Mouse (Mus musculus) embryonic facial prominence, embryonic 11.5 days (tissue): Measurements from ENCODE around the gene Sh3bp5. TPM values are rescaled to one million over a fixed set of nuclear protein-coding genes. Genes with fewer than 3 reads are reported as not detected.

ENCODE experiments used
- ATAC-seq: fragments of 200-750 bp; cut with Nextera tagmentation; replicated peaks from 2 replicates; pipeline ENCODE4 v1.8.0; 2017; ENCODE audit warnings: low read depth; ENCODE audit not compliant: insufficient number of reproducible peaks, low FRiP score, low TSS enrichment
- DNase-seq: peaks from one replicate; pipeline ENCODE4 v3.0.0-alpha.2; 2015; ENCODE audit warnings: low spot score
- H3K27ac ChIP-seq: fragments of 300-500 bp; sonication (generic); replicated peaks from 2 replicates; pipeline ENCODE4 v1.5.1; 2014; ENCODE audit warnings: mild to moderate bottlenecking, low read depth, low read length, control low read depth
- H3K27me3 ChIP-seq: fragments of 300-500 bp; sonication (generic); 2 replicates; pipeline ENCODE4 v1.6.1; 2014; ENCODE audit warnings: mild to moderate bottlenecking, low read length, moderate library complexity, mixed read lengths; ENCODE audit not compliant: control insufficient read depth, insufficient read depth
- H3K36me3 ChIP-seq: fragments of 300-500 bp; sonication (generic); replicated peaks from 2 replicates; pipeline ENCODE4 v1.6.1; 2014; ENCODE audit warnings: low read depth, mild to moderate bottlenecking, low read length, moderate library complexity, mixed read lengths; ENCODE audit not compliant: control insufficient read depth, insufficient read depth
- H3K4me1 ChIP-seq: fragments of 300-500 bp; sonication (generic); 2 replicates; pipeline ENCODE4 v1.6.1; 2014; ENCODE audit warnings: low read length, mixed read lengths; ENCODE audit not compliant: control insufficient read depth, insufficient read depth
- H3K4me2 ChIP-seq: fragments of 300-500 bp; sonication (generic); 2 replicates; pipeline ENCODE4 v1.6.1; 2014; ENCODE audit warnings: low read depth, mild to moderate bottlenecking, control low read depth, low read length, moderate library complexity
- H3K4me3 ChIP-seq: fragments of 300-500 bp; sonication (generic); 2 replicates; pipeline ENCODE4 v1.5.1; 2014; ENCODE audit warnings: low read depth, low read length, control low read depth
- H3K9ac ChIP-seq: fragments of 300-500 bp; sonication (generic); replicated peaks from 2 replicates; pipeline ENCODE4 v1.6.1; 2014; ENCODE audit warnings: mild to moderate bottlenecking, control low read depth, low read length
- H3K9me3 ChIP-seq: fragments of 300-500 bp; sonication (generic); replicated peaks from 2 replicates; pipeline ENCODE4 v1.6.1; 2016; ENCODE audit warnings: mild to moderate bottlenecking, low read length, inconsistent platforms, mixed read lengths; ENCODE audit not compliant: control insufficient read depth
- WGBS: fragments of 180-500 bp; shearing (Covaris S2); extraction: QIAGEN DNeasy Blood & Tissue Kit; methylation state at CpG from one replicate; pipeline ENCODE4 v1.1.7; 2014; 5-methylcytosine and 5-hydroxymethylcytosine counted together
- polyA plus RNA-seq: library from polyadenylated mRNA; unstranded; fragments of >200 nt; fragmentation: Nextera tagmentation; extraction: Ambion mirVana; gene quantifications from 2 replicates; pipeline ENCODE4 v1.2.1, GENCODE M21; 2014

Gene Sh3bp5
- polyA plus RNA-seq, 1 experiment from 2014 or later: 16.0 TPM

GRCm38 (mm10) chr14:31365350-31365749 is 70.5 kb downstream of the Sh3bp5 start:
- H3K27me3 ChIP-seq: no peaks in the 10 kb centered on the region
- H3K27ac ChIP-seq: no peak overlapping the region
- H3K4me1 ChIP-seq: no peaks in the 10 kb centered on the region
- no peak overlapping the region for H3K4me2 ChIP-seq
- H3K9ac ChIP-seq: no peak overlapping the region
- H3K9me3 ChIP-seq: no peaks in the 10 kb centered on the region
- H3K4me3 ChIP-seq: no peak overlapping the region
- ATAC-seq (no peak), DNase-seq (peak; percentile 71)
- H3K36me3 ChIP-seq: no peaks in the 10 kb centered on the region; the same call in 1 of the 2 replicates

DNA sequence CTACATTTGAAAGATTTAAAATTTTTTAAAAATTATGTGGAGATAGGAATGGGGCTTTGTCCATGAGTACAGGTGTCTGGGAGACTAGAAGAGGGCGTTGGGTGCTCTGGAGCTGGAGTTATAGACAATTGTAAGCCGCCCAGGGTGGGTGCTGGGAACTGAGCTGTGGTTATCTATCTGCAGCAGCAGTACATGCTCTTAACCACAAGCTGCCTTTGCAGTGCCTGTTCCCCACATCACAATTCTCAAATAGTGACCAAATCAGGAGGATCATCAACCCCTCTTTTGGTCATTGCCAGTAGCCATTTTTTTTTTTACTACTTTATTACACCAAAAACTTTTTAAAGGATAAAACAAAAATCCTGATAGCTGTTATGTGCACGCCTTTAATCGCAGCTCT is 71.3 kb downstream of the Sh3bp5 start:
- ATAC-seq (no peak), DNase-seq (no peak)
- H3K9ac ChIP-seq: no peak overlapping the region
- no peaks in the 10 kb centered on the region for H3K9me3 ChIP-seq
- WGBS: 86% methylated on average over 4 of the region's 4 CpGs
- H3K4me2 ChIP-seq: no peak overlapping the region
- H3K36me3 ChIP-seq: no peaks in the 10 kb centered on the region; the same call in 1 of the 2 replicates
- H3K27ac ChIP-seq: no peak overlapping the region
- no peaks in the 10 kb centered on the region for H3K4me1 ChIP-seq
- H3K4me3 ChIP-seq: no peak overlapping the region
- no peaks in the 10 kb centered on the region for H3K27me3 ChIP-seq

DNA sequence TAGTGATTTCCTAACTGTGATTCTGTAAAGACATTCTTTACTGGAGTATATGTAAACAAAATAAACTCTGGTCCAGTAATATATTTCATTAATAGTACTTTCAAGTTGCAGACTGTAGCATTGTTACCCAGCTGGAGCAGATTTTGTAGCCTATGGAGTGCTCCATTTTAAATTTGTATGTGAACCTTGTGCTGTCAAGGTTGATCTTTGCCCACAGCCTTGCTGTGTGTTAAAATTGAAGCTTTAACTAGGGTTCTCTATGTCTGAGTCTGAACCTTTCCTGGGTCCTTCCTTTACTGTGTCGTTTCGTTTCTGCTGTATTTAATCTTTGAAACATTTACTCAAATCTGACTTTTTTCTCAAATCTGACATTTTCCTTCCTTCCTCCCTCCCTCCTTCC is 73.6 kb downstream of the Sh3bp5 start:
- no peak overlapping the region for H3K4me2 ChIP-seq
- H3K9ac ChIP-seq: no peak overlapping the region
- H3K9me3 ChIP-seq: no peaks in the 10 kb centered on the region
- ATAC-seq (no peak), DNase-seq (no peak)
- no peak overlapping the region for H3K4me3 ChIP-seq
- H3K4me1 ChIP-seq: no peaks in the 10 kb centered on the region
- H3K27ac ChIP-seq: no peak overlapping the region
- no peaks in the 10 kb centered on the region for H3K27me3 ChIP-seq
- WGBS: 86% methylated on average over 2 of the region's 2 CpGs
- no peaks in the 10 kb centered on the region; the same call in none of the 2 replicates for H3K36me3 ChIP-seq

DNA sequence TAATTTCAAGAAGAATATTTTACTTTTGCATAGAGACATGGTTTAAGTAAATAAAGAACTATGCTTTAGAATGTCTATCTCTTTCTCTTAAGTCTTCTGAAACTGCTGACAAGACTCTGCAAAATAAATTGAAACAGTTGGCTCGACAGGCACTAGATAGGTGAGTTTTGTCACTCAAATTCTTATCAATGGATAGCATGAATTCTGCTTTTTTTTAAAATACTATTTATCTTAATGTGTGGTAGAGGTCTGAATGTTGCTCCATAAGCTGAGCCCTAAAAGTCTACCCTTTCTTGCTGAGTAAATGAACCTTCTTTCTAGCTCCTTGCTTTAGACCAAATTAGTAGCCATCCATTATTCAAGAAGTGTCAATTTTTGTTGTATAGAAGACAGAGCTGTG is 90.5 kb downstream of the Sh3bp5 start:
- no peak overlapping the region for H3K4me2 ChIP-seq
- DNase-seq (no peak), ATAC-seq (no peak)
- H3K4me1 ChIP-seq: no peaks in the 10 kb centered on the region
- no peak overlapping the region for H3K4me3 ChIP-seq
- H3K36me3 ChIP-seq: no peaks in the 10 kb centered on the region
- WGBS: 92% methylated on average over 1 of the region's 1 CpGs
- H3K27ac ChIP-seq: no peak overlapping the region
- H3K9ac ChIP-seq: no peak overlapping the region
- H3K9me3 ChIP-seq: no peaks in the 10 kb centered on the region
- H3K27me3 ChIP-seq: no peaks in the 10 kb centered on the region

DNA sequence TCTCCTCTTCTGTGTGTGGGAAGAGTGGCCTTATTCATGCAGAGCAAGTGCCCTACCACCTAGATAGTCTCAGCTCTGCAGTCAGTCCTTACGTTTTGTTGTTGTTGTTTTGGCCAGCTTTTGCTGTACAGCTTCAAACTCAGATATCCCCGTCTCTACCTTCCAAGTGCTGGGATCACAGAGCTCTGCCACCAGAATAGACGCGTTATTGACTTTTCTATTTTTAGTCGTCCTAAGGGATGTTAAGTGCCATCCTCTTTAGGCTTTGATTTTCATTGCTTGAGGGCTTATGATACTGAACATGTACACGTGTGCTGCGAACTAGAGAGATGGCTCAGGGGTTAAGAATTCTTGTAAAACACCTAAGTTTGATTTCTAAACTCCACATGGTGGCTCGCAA is 92.6 kb downstream of the Sh3bp5 start:
- no peak overlapping the region for H3K9ac ChIP-seq
- no peak overlapping the region for H3K27ac ChIP-seq
- no peaks in the 10 kb centered on the region for H3K27me3 ChIP-seq
- 84% methylated on average over 8 of the region's 8 CpGs for WGBS
- no peak for DNase-seq
- no peaks in the 10 kb centered on the region for H3K9me3 ChIP-seq
- no peak overlapping the region for H3K4me2 ChIP-seq
- H3K4me1 ChIP-seq: no peaks in the 10 kb centered on the region
- no peak overlapping the region for H3K4me3 ChIP-seq
- no peak for ATAC-seq
- H3K36me3 ChIP-seq: no peaks in the 10 kb centered on the region

DNA sequence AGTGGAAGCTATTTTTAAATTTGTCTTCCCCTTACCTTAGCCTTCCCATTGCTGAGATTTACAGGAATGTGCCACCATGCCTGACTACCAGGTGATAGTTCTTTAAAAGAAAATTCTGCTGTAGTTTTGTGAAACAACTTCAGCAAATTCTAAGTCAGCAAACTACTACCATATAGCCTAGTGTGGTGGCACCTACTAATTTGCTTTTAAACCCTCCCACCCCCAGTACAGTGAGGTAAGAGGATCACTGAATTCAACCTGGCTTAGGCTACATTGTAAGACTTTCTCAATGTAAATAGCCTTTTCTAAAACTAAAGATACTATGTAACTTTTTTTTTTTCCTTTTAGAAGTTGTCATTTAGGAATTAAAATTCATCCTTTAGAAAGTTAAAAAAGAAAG is 97.9 kb downstream of the Sh3bp5 start:
- no peak overlapping the region for H3K4me3 ChIP-seq
- H3K9me3 ChIP-seq: no peaks in the 10 kb centered on the region
- H3K27ac ChIP-seq: no peak overlapping the region
- ATAC-seq (no peak), DNase-seq (no peak)
- H3K9ac ChIP-seq: no peak overlapping the region
- no peaks in the 10 kb centered on the region for H3K4me1 ChIP-seq
- H3K27me3 ChIP-seq: no peaks in the 10 kb centered on the region
- no peak overlapping the region for H3K4me2 ChIP-seq
- H3K36me3 ChIP-seq: no peaks in the 10 kb centered on the region

DNA sequence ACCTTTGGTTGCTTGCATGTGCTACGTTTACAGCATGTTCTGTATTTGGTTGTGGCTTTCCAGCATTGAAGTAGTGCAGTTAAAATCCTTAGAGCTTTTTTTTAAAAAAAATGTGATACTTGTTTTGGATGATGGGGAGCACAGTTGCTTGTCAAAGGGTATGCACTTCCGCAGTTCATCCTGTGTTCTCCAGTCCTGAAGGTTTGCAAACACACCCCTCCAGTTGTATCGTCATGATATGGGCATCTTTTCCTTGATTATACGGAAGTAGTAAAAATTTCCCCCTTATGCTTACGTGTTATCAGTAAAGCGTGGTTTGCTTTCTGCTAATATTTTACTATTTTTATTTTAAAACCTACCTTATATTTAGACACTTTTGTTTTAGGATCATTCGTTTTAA is 98.5 kb downstream of the Sh3bp5 start:
- Histone ChIP-seq H3K9ac (peak overlapping the region; percentile 86), H3K4me3 (peak overlapping the region; percentile 79), H3K27me3 (no peaks in the 10 kb centered on the region), H3K4me2 (peak overlapping the region; percentile 57), H3K27ac (no peak overlapping the region), H3K36me3 (no peaks in the 10 kb centered on the region), H3K9me3 (no peaks in the 10 kb centered on the region), H3K4me1 (no peaks in the 10 kb centered on the region)
- DNase-seq: no peak
- no peak for ATAC-seq
- WGBS: 52% methylated on average over 7 of the region's 7 CpGs

DNA sequence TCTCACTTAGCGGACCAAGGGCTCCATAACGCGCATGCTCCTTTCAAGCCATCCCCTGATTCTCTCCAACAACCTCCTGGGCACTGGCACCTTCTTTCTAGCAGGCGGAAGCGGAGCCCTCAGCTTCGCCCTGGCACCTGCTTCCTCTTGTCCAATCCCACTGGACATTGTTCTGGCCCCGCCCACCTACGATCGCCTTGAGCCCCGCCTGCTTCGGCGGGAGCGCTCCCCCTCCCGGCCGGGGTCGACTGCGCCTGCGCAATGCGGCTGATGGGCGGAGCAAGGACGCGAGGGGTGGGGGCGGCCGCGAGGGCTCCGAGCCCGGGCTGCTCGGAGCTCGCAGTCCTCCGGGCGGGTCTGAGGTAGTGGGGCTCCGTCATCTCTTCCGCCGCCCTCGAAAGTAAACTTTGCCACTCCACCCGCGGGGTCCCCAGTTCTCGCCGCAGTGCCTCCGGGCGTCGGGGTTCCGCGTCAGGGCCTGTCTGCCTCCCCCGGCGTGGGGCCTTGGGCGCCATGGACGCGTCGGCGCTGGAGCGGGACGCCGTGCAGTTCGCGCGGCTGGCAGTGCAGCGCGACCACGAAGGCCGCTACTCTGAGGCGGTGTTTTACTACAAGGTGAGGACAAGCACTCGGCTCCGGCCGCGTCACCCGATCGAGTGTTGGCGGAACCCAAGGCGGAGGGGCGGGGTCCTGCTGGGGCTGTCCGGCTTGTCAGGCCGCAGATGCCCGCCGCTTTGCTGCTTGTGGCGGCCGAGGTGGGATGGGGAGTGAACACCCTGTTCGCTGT is 99.3 kb downstream of the Sh3bp5 start, which contains the start of gene Capn7:
Capn7 (plus strand) TSS at position 270 of the 787 bp plus-strand sequence.
- peak within 1 kb of the TSS; percentile 80 for H3K27ac ChIP-seq
- DNase-seq (peak; percentile 99), ATAC-seq (peak; percentile 94)
- H3K9ac ChIP-seq: peak within 1 kb of the TSS; percentile 86
- H3K9me3 ChIP-seq: no peaks in the 10 kb centered on the region
- H3K4me3 ChIP-seq: peak within 1 kb of the TSS; percentile 79
- H3K36me3 ChIP-seq: no peaks in the 10 kb centered on the region
- no peaks in the 10 kb centered on the region for H3K27me3 ChIP-seq
- WGBS: under 1% methylated on average over 78 of the region's 78 CpGs
- H3K4me1 ChIP-seq: no peaks in the 10 kb centered on the region
- peak within 1 kb of the TSS; percentile 57 for H3K4me2 ChIP-seq
